Mouse (Mus musculus) bone marrow macrophage, adult 2 months (primary cell): Measurements from ENCODE around the gene Scarb1. TPM values are rescaled to one million over a fixed set of nuclear protein-coding genes. Genes with fewer than 3 reads are reported as not detected.
A peak's percentile ranks its signal among the peaks of the same experiment; 100 is the strongest.

Experiments used
- H3K27ac ChIP-seq: 2 replicates; pipeline ENCODE4 v1.5.1; 2012; ENCODE audit warnings: low read depth, low read length; ENCODE audit not compliant: insufficient read depth
- H3K4me1 ChIP-seq: 2 replicates; pipeline ENCODE4 v1.6.1; 2012; ENCODE audit warnings: low read length; ENCODE audit not compliant: control insufficient read depth, insufficient read depth
- H3K4me3 ChIP-seq: 2 replicates; pipeline ENCODE4 v1.5.1; 2012; ENCODE audit warnings: mild to moderate bottlenecking, low read length, moderate library complexity; ENCODE audit not compliant: insufficient read depth
- CTCF ChIP-seq: IDR thresholded peaks from 2 replicates; pipeline ENCODE4 v1.5.1; 2012; ENCODE audit warnings: low read depth, mild to moderate bottlenecking, low read length, moderate library complexity
- POLR2A ChIP-seq: IDR thresholded peaks from 2 replicates; pipeline ENCODE4 v1.6.1; 2012; ENCODE audit warnings: mild to moderate bottlenecking, low read depth, low read length, borderline replicate concordance
- polyA plus RNA-seq: library from polyadenylated mRNA; stranded (reverse); fragments of >200 nt; gene quantifications from 2 replicates; pipeline ENCODE4 v1.2.4, GENCODE M21; 2012; ENCODE audit not compliant: missing spikeins, insufficient read depth, insufficient read length

Gene Scarb1
- polyA plus RNA-seq, 1 experiment = 120 TPM

DNA sequence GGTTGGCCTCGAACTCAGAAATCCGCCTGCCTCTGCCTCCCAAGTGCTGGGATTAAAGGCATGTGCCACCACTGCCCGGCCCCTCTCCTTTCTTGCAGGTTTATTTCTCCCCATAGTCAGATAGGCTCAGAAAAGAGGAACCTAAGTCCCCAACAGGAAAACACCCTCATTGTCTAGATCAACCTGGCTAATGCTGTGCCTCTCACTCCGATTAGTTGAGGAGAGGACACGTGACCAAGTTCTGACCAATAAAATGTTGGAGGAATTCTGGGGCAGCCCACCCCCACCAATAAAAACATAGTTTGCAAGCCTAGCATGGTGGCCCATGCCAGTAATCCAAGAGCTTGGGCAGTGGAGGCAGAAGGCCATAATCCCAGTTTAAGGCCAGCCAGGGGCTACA, 11.0 kb upstream of the Scarb1 start:
- H3K4me1 ChIP-seq = peaks cover 29% of the 10 kb centered on the region
- H3K27ac ChIP-seq = peak overlapping the region; percentile 56
- no peak for TF ChIP-seq POLR2A
- TF ChIP-seq CTCF = no peak
- H3K4me3 ChIP-seq = no peak overlapping the region

DNA sequence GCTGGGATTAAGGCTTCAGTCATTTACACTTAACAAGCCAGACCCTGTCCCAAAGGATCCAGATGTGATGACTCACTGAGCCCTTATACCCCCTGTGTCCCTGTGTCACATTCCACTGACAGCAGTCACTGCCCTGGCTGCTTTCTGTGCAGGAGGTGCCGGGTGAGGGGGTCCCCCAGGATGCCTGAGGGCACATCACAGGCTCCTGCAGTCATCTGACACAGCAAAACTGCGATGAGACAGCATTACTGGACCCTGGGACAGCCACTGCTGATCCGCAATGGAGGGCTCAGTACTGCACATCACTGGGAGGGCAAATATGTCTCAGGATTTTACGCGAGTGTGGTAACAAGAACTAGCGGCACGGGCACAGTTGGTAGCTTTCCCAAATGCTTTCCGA, 10.2 kb upstream of the Scarb1 start:
- Histone ChIP-seq H3K4me1 (peaks cover 29% of the 10 kb centered on the region), H3K4me3 (no peak overlapping the region), H3K27ac (peak overlapping the region; percentile 56)
- TF ChIP-seq POLR2A (no peak), CTCF (no peak)

DNA sequence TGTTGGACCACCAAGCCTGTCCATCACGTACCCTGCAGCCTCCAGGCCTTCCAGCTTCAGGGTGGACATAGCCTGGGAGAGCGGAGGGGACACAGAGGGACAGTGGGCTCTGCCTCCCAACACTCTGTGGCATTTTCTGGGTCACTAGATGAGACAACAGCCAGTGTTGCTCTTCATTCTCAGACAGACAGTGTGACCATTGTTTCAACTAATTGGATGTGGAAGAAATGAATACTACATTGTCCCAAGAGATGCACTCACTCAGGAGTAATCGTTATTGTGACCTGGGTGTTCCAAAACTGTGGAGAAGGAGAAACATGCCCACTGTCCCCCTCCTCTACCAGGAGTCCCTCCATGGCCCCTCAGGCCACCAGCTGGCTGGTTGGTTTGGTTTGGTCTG, 8.5 kb upstream of the Scarb1 start:
- TF ChIP-seq CTCF (no peak), POLR2A (no peak)
- Histone ChIP-seq H3K4me3 (no peak overlapping the region), H3K4me1 (peaks cover 29% of the 10 kb centered on the region), H3K27ac (no peak overlapping the region)

DNA sequence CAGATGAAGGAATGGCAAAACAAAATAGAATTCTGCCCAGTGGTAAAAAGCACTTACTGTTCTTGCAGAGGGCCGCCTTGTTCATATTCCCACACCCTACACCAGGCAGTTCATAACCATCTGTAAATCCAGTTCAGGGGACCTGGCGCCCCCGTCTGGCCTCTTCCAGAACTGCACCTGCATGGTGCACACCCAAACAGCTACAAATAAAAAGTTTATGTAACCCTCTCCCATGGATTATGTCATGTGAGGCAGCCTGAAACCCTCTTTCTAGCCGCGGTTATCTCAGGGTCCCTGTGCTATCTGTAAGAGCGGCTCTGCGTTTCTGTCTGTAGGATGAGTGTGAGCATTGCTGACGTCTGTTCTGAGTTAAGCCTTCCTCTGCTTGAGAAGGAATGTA, 7.6 kb upstream of the Scarb1 start:
- peaks cover 29% of the 10 kb centered on the region for H3K4me1 ChIP-seq

DNA sequence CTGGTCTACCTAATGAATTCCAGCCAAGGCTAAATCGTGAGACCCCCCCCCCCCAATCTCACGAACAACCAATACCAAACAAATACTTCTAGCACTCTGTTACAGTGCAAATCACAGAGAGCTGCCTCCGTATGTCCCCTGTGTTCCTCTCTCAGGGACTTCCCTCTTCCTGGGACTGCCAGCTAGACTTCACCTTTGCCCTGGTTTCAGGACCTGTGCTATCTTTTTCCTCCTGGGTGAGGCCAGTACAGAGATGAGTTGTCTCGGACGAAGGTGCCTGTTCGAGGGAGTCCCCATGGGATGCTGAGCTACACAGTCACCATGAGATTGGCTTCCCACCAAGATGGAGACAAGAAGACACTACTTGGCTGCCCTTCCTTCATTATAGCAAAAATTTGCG, 7.2 kb upstream of the Scarb1 start:
- H3K27ac ChIP-seq = no peak overlapping the region

More for the DNA sequence above, 7.6 kb upstream of the Scarb1 start:
- H3K27ac ChIP-seq = no peak overlapping the region
- no peak overlapping the region for H3K4me3 ChIP-seq
- TF ChIP-seq CTCF = peak; percentile 96
- no peak for TF ChIP-seq POLR2A

DNA sequence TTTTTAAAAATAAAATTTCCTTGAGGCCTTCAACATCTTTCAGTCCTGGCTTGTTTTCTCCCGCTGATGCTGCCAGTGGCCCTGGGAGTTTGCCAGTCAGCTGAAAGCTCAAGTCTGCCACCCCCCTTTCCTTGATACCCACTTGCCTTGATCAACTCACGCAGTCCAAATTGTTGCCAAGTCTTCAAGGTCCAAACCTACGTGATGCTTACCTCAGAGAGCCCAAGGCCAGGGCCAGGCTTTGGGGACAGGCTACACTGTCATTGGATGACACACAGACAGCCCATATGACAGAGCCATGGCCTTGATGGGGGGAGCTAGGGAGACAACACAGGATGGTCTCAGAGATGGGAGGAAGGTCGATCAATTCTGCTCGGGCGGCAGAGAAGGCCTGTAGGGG, 3.4 kb upstream of the Scarb1 start:
- Histone ChIP-seq H3K4me1 (peaks cover 25% of the 10 kb centered on the region), H3K27ac (no peak overlapping the region), H3K4me3 (no peak overlapping the region)
- TF ChIP-seq CTCF (no peak), POLR2A (no peak)

More for the DNA sequence above, 7.2 kb upstream of the Scarb1 start:
- Histone ChIP-seq H3K4me1 (peaks cover 29% of the 10 kb centered on the region), H3K4me3 (no peak overlapping the region)
- TF ChIP-seq CTCF (no peak), POLR2A (no peak)

DNA sequence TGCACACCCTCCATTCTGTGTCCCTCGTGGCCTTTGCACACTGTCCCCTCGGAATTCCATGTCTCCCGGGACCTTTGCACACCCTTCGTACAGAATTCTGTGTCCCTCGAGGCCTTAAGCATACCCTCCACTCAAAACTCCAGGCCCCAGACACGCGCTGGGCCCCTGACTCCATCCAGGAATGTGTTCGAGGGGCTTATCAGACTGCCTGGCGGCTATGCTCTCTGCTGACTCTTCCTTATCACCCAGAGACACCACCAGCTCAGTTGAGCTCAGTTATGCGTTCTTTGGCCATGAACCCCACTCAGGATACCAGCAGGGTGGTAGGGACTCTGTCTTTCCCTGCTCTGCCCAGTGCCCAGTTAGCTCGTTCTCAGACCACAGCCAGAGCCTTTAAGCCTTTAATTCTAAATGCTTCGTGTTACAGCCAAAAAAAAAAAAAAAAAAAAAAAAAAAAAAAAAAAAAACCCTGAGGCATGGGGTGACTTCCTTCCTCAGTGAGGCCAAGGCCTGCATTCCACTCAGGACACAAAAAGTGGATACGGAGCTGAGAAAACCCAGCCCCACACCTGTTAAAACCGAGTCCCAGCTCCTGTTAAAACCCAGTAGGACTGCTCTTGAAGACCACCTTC, 681 bp upstream of the Scarb1 start:
- H3K27ac ChIP-seq = peak overlapping the region; percentile 46
- H3K4me1 ChIP-seq = peaks cover 33% of the 10 kb centered on the region
- no peak for TF ChIP-seq POLR2A
- no peak for TF ChIP-seq CTCF
- H3K4me3 ChIP-seq = peak overlapping the region; percentile 93

DNA sequence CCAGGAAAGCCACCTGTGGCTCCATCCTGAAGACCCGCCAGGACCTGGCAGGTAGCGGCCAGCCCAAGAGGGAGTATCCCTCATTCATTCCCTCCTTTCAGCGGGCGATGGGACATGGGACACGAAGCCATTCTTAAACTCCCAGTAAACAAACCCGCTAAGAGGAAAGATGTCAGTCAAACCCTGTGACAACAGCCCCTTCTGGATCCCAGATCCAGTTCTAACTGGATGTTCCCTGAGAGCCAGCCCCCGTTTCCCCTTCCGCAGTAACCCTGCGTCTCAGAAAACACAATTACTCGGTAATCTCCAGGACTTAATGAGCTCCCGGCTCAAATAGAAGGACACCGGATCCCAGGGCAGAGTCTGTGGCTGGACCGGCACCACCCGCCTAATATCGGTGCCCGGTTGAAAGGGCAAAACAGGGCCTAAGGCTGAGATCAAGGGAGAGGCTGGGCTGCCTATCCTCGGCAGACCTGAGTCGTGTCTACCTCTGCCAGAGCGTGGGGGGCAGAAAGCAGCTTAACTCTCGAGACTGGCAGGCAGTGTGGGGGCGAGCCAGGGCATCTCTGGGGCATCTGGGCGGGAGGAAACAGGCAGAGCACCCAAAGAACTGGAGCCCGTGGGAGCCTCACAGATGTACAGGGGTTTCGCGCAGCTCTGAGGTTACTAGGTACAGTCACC, 903 bp downstream of the Scarb1 start:
- Histone ChIP-seq H3K4me3 (peak overlapping the region; percentile 93), H3K27ac (peak overlapping the region; percentile 80), H3K4me1 (peaks cover 34% of the 10 kb centered on the region)
- TF ChIP-seq CTCF = no peak

DNA sequence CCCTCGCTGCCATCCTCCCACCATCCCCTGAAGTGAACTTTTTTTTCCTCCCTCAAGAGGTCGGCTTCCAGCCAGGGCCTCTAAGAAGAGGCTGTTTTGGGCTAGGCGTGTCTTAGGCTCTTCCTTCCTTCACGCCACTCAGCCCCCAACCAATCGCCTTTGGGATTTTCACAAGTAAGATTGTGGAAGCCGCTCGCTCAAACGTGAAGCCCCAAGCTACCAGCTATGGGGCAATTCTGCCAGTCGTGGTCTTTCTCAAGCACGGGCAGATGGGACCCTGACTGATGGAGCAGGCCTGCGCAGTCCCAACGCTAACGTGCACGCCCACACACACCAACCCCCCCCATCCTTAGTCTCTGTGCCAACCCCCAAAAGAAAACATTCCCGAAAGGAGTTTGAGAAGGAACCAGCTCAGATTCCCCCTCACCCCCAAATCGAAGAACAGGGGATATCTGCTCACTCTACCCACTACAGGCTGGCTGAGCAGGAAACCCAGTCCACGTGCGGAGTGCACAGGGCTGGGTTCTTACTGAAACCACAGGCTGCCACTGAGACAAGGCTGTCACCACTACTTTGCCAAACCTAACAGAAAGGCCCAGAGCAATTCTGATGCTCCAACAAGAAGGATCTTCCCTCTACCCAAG, 1.7 kb downstream of the Scarb1 start:
- TF ChIP-seq CTCF (no peak), POLR2A (no peak)
- peak overlapping the region; percentile 80 for H3K27ac ChIP-seq
- peaks cover 40% of the 10 kb centered on the region for H3K4me1 ChIP-seq
- peak overlapping the region; percentile 93 for H3K4me3 ChIP-seq

DNA sequence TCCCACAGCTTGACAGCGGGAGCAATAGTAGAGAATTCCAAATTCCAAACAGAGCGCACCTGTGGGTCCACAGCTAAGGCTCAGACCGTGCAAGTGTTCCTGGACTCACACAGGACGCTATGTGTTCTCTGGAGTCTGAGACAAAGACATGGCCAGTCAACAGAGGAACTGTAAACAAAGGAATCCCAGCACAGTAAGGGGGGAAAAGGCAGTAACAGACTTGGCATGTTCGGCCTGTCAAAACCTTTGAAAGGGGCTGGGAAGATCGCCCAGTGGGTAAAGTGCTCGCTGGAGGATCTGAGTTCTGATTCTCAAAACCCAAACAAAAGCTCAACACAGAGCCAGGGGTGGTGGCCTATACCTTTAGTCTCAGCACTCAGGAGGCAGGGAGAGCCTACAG, 3.4 kb downstream of the Scarb1 start:
- Histone ChIP-seq H3K27ac (no peak overlapping the region), H3K4me1 (peaks cover 54% of the 10 kb centered on the region), H3K4me3 (no peak overlapping the region)
- TF ChIP-seq POLR2A = no peak
- TF ChIP-seq CTCF = no peak
